Mouse (Mus musculus): ENCODE results near the gene Rpl28.
A peak's percentile ranks its signal among the peaks of the same experiment; 100 is the strongest.

The Rpl28 gene

GRCm38 (mm10) chr7:4835631-4836327 lies 43.1 kb downstream of the Rpl28 start:
- DNase-seq (ENCODE audit: low read depth, low spot score) = peak; percentile 67

GRCm38 (mm10) chr7:4836351-4836792 lies 43.7 kb downstream of the Rpl28 start:
- peak; percentile 85 for DNase-seq (ENCODE audit: low read depth, low spot score)

- DNase-seq (ENCODE audit: low read depth, low spot score) = no peak
Measured at GRCm38 (mm10) chr7:4837639-4838038, 45.0 kb downstream of the Rpl28 start.

GRCm38 (mm10) chr7:4842077-4842476 lies 49.4 kb downstream of the Rpl28 start:
- DNase-seq (ENCODE audit: low read depth, low spot score) = no peak

GRCm38 (mm10) chr7:4842634-4843131 lies 50.0 kb downstream of the Rpl28 start:
- peak; percentile 92 for DNase-seq (ENCODE audit: low read depth, low spot score)

- peak; percentile 72 for DNase-seq (ENCODE audit: low read depth, low spot score)
Measured at GRCm38 (mm10) chr7:4843604-4844244, 51.0 kb downstream of the Rpl28 start.

- no peak for DNase-seq (ENCODE audit: low read depth, low spot score)
Measured at GRCm38 (mm10) chr7:4844245-4844916, 51.7 kb downstream of the Rpl28 start, which contains the start of gene Shisa7. Gene Shisa7 (minus strand): TSS chr7:4844696.
